Mouse (Mus musculus) kidney, adult 2 months (tissue): ENCODE data around the gene Nr4a2. TPM values are rescaled to one million over a fixed set of nuclear protein-coding genes. Genes with fewer than 3 reads are reported as not detected.

Experiments used
- DNase-seq: peaks from one replicate; pipeline ENCODE4 v3.0.0; 2021
- H3K27ac ChIP-seq: fragments of 200-500 bp; 2 replicates; pipeline ENCODE4 v1.5.1; 2012; ENCODE audit warnings: low read depth, low read length, control low read depth, inconsistent platforms; ENCODE audit not compliant: insufficient read depth
- H3K27me3 ChIP-seq: fragments of 200-500 bp; replicated peaks from 2 replicates; pipeline ENCODE4 v1.6.1; 2012; ENCODE audit warnings: mild to moderate bottlenecking, moderate library complexity, low read length, inconsistent platforms; ENCODE audit not compliant: control insufficient read depth, insufficient read depth
- H3K36me3 ChIP-seq: fragments of 200-500 bp; 2 replicates; pipeline ENCODE4 v1.6.1; 2012; ENCODE audit warnings: mild to moderate bottlenecking, moderate library complexity, low read length, inconsistent platforms; ENCODE audit not compliant: control insufficient read depth, insufficient read depth
- H3K4me1 ChIP-seq: fragments of 200-500 bp; 2 replicates; pipeline ENCODE4 v1.6.1; 2011; ENCODE audit warnings: low read length; ENCODE audit not compliant: control insufficient read depth, insufficient read depth
- H3K4me3 ChIP-seq: fragments of 200-500 bp; 2 replicates; pipeline ENCODE4 v1.5.1; 2011; ENCODE audit warnings: mild to moderate bottlenecking, low read depth, low read length, control low read depth; ENCODE audit not compliant: insufficient read depth
- CTCF ChIP-seq: fragments of 200-500 bp; conservative IDR thresholded peaks from 2 replicates; pipeline ENCODE4 v1.5.1; 2011; ENCODE audit warnings: low read depth, mild to moderate bottlenecking, control low read depth, low read length, moderate library complexity, mixed read lengths; ENCODE audit not compliant: insufficient read depth, insufficient read length
- POLR2A ChIP-seq: fragments of 200-500 bp; IDR thresholded peaks from one replicate; pipeline ENCODE4 v1.6.1; 2011; ENCODE audit warnings: low read depth, low read length, control low read depth
- WGBS: fragments of 180-500 bp; shearing (Covaris S2); methylation state at CpG from one replicate; pipeline ENCODE4 v1.1.7; 2018; 5-methylcytosine and 5-hydroxymethylcytosine counted together
- polyA plus RNA-seq: library from polyadenylated mRNA; depleted of rRNA; stranded (reverse); fragments of >200 nt; gene quantifications from 2 replicates; pipeline ENCODE4 v1.2.3, GENCODE M21; 2012; rRNA removed

The Nr4a2 gene
- polyA plus RNA-seq, 1 experiment, result 1.0 TPM

DNA sequence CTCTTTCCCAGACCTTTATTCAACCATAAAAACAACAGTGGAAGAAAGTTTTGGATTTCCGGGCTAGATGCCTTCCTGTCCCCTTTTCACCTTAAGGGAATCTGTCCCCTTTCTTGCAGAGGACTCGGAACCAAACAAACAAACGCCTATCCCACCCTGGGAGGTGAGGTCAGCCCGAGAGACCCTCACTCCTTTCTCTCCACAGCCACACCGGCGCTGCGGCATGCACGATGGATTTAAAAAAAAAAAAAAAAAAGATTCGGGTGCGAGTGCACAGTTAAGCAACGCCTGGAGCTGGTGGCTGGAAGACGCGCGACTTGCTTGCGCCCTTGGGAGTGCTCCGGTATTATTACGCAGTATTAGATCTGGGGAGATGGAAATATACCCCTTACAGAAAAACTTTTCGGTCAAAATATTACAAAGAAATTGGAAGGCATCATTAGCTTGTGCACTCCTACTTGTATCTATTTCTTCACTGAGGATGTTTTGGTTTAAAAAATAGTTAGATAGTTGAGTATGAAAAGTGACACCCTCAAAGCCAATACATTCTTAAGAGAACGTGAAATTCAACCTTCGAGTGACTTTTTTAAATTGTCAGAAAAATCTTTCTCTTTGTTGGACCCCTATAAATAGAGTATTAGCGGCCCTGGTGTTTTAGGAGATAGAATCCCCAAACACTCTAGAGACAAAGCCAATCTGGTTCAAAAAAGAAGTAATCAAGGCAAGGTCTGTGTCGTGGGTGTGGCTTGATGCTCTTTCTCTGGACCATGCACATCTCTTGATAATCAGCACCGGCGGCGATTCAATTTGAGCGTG is 19.8 kb downstream of the Nr4a2 start:
- TF ChIP-seq POLR2A (no peak), CTCF (no peak)
- Histone ChIP-seq H3K27ac (no peak overlapping the region), H3K4me3 (0 out of 2 replicates have a peak overlapping the region, but pooled peaks have one; percentile 14), H3K27me3 (peaks cover 5% of the 10 kb centered on the region), H3K36me3 (no peaks in the 10 kb centered on the region), H3K4me1 (no peaks in the 10 kb centered on the region)
- WGBS, result 4% methylated on average over 26 of the region's 26 CpGs
- no peak for DNase-seq

DNA sequence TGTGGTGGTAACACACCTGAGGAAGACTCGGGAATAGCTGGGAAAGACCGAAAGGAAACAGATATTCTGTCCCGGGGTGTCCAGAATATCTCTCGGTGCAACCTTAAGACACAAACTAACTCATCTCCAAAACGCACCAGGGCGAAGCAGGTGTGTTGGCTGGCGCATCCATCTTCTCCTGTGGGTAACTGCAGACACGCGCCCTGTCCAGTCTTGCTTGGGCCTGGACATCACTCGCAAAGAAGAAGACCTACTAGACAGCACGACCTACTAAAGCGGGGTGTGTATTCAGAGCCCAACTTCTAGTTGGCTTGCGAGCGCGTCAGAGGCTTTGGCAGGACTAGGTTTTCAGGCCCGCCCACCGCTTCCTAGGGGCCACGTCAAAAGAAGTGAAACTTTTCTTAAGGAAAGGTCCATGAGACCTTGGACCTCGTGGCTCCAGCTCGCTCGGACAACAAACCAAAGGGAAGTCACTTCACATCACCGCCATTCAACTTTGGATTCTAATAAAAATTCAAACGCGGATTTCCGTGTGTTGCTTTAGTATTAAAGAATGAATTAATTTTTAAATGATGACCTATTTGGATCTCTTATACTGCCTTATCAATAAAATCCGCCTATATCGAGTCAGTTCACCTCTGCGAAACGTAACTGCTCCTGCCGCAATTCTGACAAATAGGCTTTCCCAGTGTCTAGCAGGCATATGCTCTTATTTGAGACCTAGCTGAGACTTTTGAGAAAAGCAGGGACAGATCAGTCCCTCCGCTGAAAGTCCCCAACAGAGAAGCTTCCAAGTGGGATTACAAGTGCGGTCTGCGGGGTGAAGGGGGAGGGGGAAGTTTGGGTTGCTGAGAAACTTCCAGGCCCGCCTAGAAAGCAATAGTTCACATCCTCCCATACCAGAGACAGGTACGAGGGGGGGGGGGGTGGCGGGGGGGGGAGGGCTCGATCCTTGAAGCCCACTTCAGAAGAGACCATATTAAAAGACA is 20.7 kb downstream of the Nr4a2 start:
- H3K4me3 ChIP-seq, result peak overlapping the region; percentile 35
- DNase-seq, result no peak
- WGBS, result 3% methylated on average over 37 of the region's 37 CpGs
- H3K27ac ChIP-seq, result no peak overlapping the region
- peaks cover 5% of the 10 kb centered on the region for H3K27me3 ChIP-seq
- TF ChIP-seq CTCF (no peak), POLR2A (no peak)
- no peaks in the 10 kb centered on the region for H3K4me1 ChIP-seq
- H3K36me3 ChIP-seq, result no peaks in the 10 kb centered on the region

GRCm38 (mm10) chr2:57102091-57102855 is 21.5 kb downstream of the Nr4a2 start:
- H3K27me3 ChIP-seq, result peaks cover 5% of the 10 kb centered on the region
- no peak for DNase-seq
- peak overlapping the region; percentile 35 for H3K4me3 ChIP-seq
- no peaks in the 10 kb centered on the region for H3K36me3 ChIP-seq
- TF ChIP-seq CTCF, result no peak
- H3K27ac ChIP-seq, result no peak overlapping the region
- 2% methylated on average over 46 of the region's 51 CpGs for WGBS
- H3K4me1 ChIP-seq, result no peaks in the 10 kb centered on the region

- DNase-seq, result no peak
- 82% methylated on average over 3 of the region's 3 CpGs for WGBS
- peaks cover 5% of the 10 kb centered on the region for H3K27me3 ChIP-seq
- no peak overlapping the region for H3K27ac ChIP-seq
- no peaks in the 10 kb centered on the region for H3K36me3 ChIP-seq
- no peak overlapping the region for H3K4me3 ChIP-seq
- TF ChIP-seq POLR2A, result no peak
- TF ChIP-seq CTCF, result no peak
- no peaks in the 10 kb centered on the region for H3K4me1 ChIP-seq
Measured at GRCm38 (mm10) chr2:57100241-57100640, 23.6 kb downstream of the Nr4a2 start.

DNA sequence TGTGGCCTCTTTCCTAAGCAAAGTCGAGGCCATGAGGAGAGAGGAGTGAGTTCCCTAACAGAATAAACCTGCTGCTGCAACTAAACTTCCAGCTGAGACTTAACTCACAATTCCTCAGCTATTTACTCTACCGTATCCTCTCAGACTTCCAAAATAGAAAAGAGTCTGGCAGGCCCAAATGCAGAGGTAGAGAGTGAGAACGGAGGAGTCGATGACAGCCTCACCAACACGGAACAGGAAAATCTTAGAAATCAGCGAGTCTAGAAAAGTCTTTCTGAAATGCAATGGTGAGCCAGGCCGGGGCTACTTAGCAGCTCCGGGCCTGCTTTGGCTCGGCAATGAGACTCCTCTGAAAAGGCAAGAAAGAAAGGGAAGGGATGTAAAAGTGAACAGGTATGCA is 51.4 kb downstream of the Nr4a2 start:
- Histone ChIP-seq H3K36me3 (no peaks in the 10 kb centered on the region), H3K4me1 (no peaks in the 10 kb centered on the region), H3K4me3 (no peak overlapping the region), H3K27me3 (no peaks in the 10 kb centered on the region), H3K27ac (no peak overlapping the region)
- DNase-seq, result no peak
- TF ChIP-seq POLR2A (no peak), CTCF (no peak)
- 75% methylated on average over 9 of the region's 9 CpGs for WGBS

GRCm38 (mm10) chr2:57063480-57063879 is 60.3 kb downstream of the Nr4a2 start:
- Histone ChIP-seq H3K27ac (no peak overlapping the region), H3K27me3 (no peaks in the 10 kb centered on the region), H3K36me3 (no peaks in the 10 kb centered on the region), H3K4me3 (no peak overlapping the region), H3K4me1 (no peaks in the 10 kb centered on the region)
- DNase-seq, result no peak
- WGBS, result 30% methylated on average over 1 of the region's 1 CpGs
- TF ChIP-seq CTCF (no peak), POLR2A (no peak)

Other genes with a start within 250 kb of the Nr4a2 start
- 12.5 and 17.2 TPM in 2 replicates for gene Gpd2, start 113.6 kb upstream of the Nr4a2 start, polyA plus RNA-seq